Mouse (Mus musculus): ENCODE measurements around the gene 1810010D01Rik. TPM values are rescaled to one million over a fixed set of nuclear protein-coding genes. Genes with fewer than 3 reads are reported as not detected.

Gene 1810010D01Rik
- polyA plus RNA-seq (2015; fragmentation: Nextera tagmentation; extraction: Ambion mirVana), result 1.5 and 2.2 TPM in 2 replicates

- no peaks in the 10 kb centered on the region for H3K27me3 ChIP-seq (ENCODE audit: control insufficient read depth, insufficient read depth, low read length)
- peak within 1 kb of the TSS; percentile 89 for H3K27ac ChIP-seq (ENCODE audit: low read length)
- WGBS, result 69% methylated on average over 4 of the region's 4 CpGs
- H3K9me3 ChIP-seq (replicated peaks; ENCODE audit: control insufficient read depth, low read length), result no peaks in the 10 kb centered on the region
- ATAC-seq (ENCODE audit: insufficient read depth, low FRiP score), result no peak
- no peak within 1 kb of the TSS for H3K4me2 ChIP-seq (ENCODE audit: low read depth, low read length)
- no peaks in the 10 kb centered on the region for H3K36me3 ChIP-seq (ENCODE audit: control insufficient read depth, insufficient read depth, low read length)
- H3K4me3 ChIP-seq (replicated peaks; ENCODE audit: low read length), result no peak within 1 kb of the TSS
- peak within 1 kb of the TSS; percentile 80; the same call in 1 of the 2 replicates for H3K9ac ChIP-seq (ENCODE audit: low read length)
- H3K4me1 ChIP-seq (ENCODE audit: control insufficient read depth, insufficient read depth, low read length), result peaks cover 22% of the 10 kb centered on the region
These were observed at the start of gene 1810010D01Rik for GRCm38 (mm10) chr7:145208006-145208405. Gene 1810010D01Rik (minus strand): TSS chr7:145208119.

- Histone ChIP-seq H3K9me3 (replicated peaks; ENCODE audit: control insufficient read depth, low read length) (no peaks in the 10 kb centered on the region), H3K27ac (ENCODE audit: low read length) (no peak overlapping the region), H3K9ac (ENCODE audit: low read length) (no peak overlapping the region), H3K27me3 (ENCODE audit: control insufficient read depth, insufficient read depth, low read length) (no peaks in the 10 kb centered on the region), H3K36me3 (ENCODE audit: control insufficient read depth, insufficient read depth, low read length) (0 out of 2 replicates have a peak, but pooled peaks cover 2% of the 10 kb centered on the region), H3K4me3 (replicated peaks; ENCODE audit: low read length) (no peak overlapping the region), H3K4me1 (ENCODE audit: control insufficient read depth, insufficient read depth, low read length) (no peaks in the 10 kb centered on the region), H3K4me2 (ENCODE audit: low read depth, low read length) (no peak overlapping the region)
- no peak for ATAC-seq (ENCODE audit: insufficient read depth, low FRiP score)
- 94% methylated on average over 1 of the region's 1 CpGs for WGBS
These were observed 48.2 kb upstream of the 1810010D01Rik start for GRCm38 (mm10) chr7:145256092-145256491.

- 0 out of 2 replicates have a peak, but pooled peaks cover 2% of the 10 kb centered on the region for H3K36me3 ChIP-seq (ENCODE audit: control insufficient read depth, insufficient read depth, low read length)
- no peaks in the 10 kb centered on the region for H3K27me3 ChIP-seq (ENCODE audit: control insufficient read depth, insufficient read depth, low read length)
- H3K4me3 ChIP-seq (replicated peaks; ENCODE audit: low read length), result no peak overlapping the region
- no peak overlapping the region for H3K27ac ChIP-seq (ENCODE audit: low read length)
- no peak overlapping the region for H3K4me2 ChIP-seq (ENCODE audit: low read depth, low read length)
- H3K9me3 ChIP-seq (replicated peaks; ENCODE audit: control insufficient read depth, low read length), result no peaks in the 10 kb centered on the region
- no peak overlapping the region for H3K9ac ChIP-seq (ENCODE audit: low read length)
- no peak for ATAC-seq (ENCODE audit: insufficient read depth, low FRiP score)
- WGBS, result 53% methylated on average over 3 of the region's 3 CpGs
- H3K4me1 ChIP-seq (ENCODE audit: control insufficient read depth, insufficient read depth, low read length), result no peaks in the 10 kb centered on the region
These were observed 46.2 kb upstream of the 1810010D01Rik start for GRCm38 (mm10) chr7:145253986-145254630.

- H3K4me3 ChIP-seq (replicated peaks; ENCODE audit: low read length), result no peak overlapping the region
- H3K27me3 ChIP-seq (ENCODE audit: control insufficient read depth, insufficient read depth, low read length), result no peaks in the 10 kb centered on the region
- H3K4me2 ChIP-seq (ENCODE audit: low read depth, low read length), result no peak overlapping the region
- H3K9ac ChIP-seq (ENCODE audit: low read length), result 0 out of 2 replicates have a peak overlapping the region, but pooled peaks have one; percentile 26
- no peaks in the 10 kb centered on the region for H3K9me3 ChIP-seq (replicated peaks; ENCODE audit: control insufficient read depth, low read length)
- WGBS, result 21% methylated on average over 8 of the region's 8 CpGs
- ATAC-seq (ENCODE audit: insufficient read depth, low FRiP score), result peak; percentile 74; the same call in 1 of the 2 replicates
- H3K4me1 ChIP-seq (ENCODE audit: control insufficient read depth, insufficient read depth, low read length), result no peaks in the 10 kb centered on the region
- 0 out of 2 replicates have a peak, but pooled peaks cover 2% of the 10 kb centered on the region for H3K36me3 ChIP-seq (ENCODE audit: control insufficient read depth, insufficient read depth, low read length)
- H3K27ac ChIP-seq (ENCODE audit: low read length), result no peak overlapping the region
These were observed 45.0 kb upstream of the 1810010D01Rik start for GRCm38 (mm10) chr7:145252715-145253476.

GRCm38 (mm10) chr7:145250225-145250624 is 42.3 kb upstream of the 1810010D01Rik start:
- no peaks in the 10 kb centered on the region for H3K36me3 ChIP-seq (ENCODE audit: control insufficient read depth, insufficient read depth, low read length)
- ATAC-seq (ENCODE audit: insufficient read depth, low FRiP score), result no peak
- H3K9ac ChIP-seq (ENCODE audit: low read length), result no peak overlapping the region
- no peaks in the 10 kb centered on the region for H3K9me3 ChIP-seq (replicated peaks; ENCODE audit: control insufficient read depth, low read length)
- H3K4me3 ChIP-seq (replicated peaks; ENCODE audit: low read length), result no peak overlapping the region
- 64% methylated on average over 9 of the region's 9 CpGs for WGBS
- H3K27ac ChIP-seq (ENCODE audit: low read length), result no peak overlapping the region
- H3K4me1 ChIP-seq (ENCODE audit: control insufficient read depth, insufficient read depth, low read length), result no peaks in the 10 kb centered on the region
- no peaks in the 10 kb centered on the region for H3K27me3 ChIP-seq (ENCODE audit: control insufficient read depth, insufficient read depth, low read length)
- no peak overlapping the region for H3K4me2 ChIP-seq (ENCODE audit: low read depth, low read length)

- no peaks in the 10 kb centered on the region for H3K27me3 ChIP-seq (ENCODE audit: control insufficient read depth, insufficient read depth, low read length)
- no peak for ATAC-seq (ENCODE audit: insufficient read depth, low FRiP score)
- no peak overlapping the region for H3K9ac ChIP-seq (ENCODE audit: low read length)
- no peak overlapping the region for H3K4me2 ChIP-seq (ENCODE audit: low read depth, low read length)
- H3K9me3 ChIP-seq (replicated peaks; ENCODE audit: control insufficient read depth, low read length), result no peaks in the 10 kb centered on the region
- H3K4me1 ChIP-seq (ENCODE audit: control insufficient read depth, insufficient read depth, low read length), result no peaks in the 10 kb centered on the region
- 74% methylated on average over 2 of the region's 2 CpGs for WGBS
- no peak overlapping the region for H3K4me3 ChIP-seq (replicated peaks; ENCODE audit: low read length)
- H3K36me3 ChIP-seq (ENCODE audit: control insufficient read depth, insufficient read depth, low read length), result no peaks in the 10 kb centered on the region
- H3K27ac ChIP-seq (ENCODE audit: low read length), result no peak overlapping the region
These were observed 41.0 kb upstream of the 1810010D01Rik start for GRCm38 (mm10) chr7:145248911-145249310.

- 12% methylated on average over 9 of the region's 9 CpGs for WGBS
- Histone ChIP-seq H3K9ac (ENCODE audit: low read length) (no peak overlapping the region), H3K36me3 (ENCODE audit: control insufficient read depth, insufficient read depth, low read length) (no peaks in the 10 kb centered on the region), H3K27ac (ENCODE audit: low read length) (no peak overlapping the region), H3K4me1 (ENCODE audit: control insufficient read depth, insufficient read depth, low read length) (0 out of 2 replicates have a peak, but pooled peaks cover 3% of the 10 kb centered on the region), H3K9me3 (replicated peaks; ENCODE audit: control insufficient read depth, low read length) (no peaks in the 10 kb centered on the region), H3K4me3 (replicated peaks; ENCODE audit: low read length) (no peak overlapping the region), H3K4me2 (ENCODE audit: low read depth, low read length) (no peak overlapping the region), H3K27me3 (ENCODE audit: control insufficient read depth, insufficient read depth, low read length) (no peaks in the 10 kb centered on the region)
- peak; percentile 39; the same call in 1 of the 2 replicates for ATAC-seq (ENCODE audit: insufficient read depth, low FRiP score)
These were observed 35.2 kb upstream of the 1810010D01Rik start for GRCm38 (mm10) chr7:145242851-145243712.

- 80% methylated on average over 9 of the region's 9 CpGs for WGBS
- no peak overlapping the region for H3K9ac ChIP-seq (ENCODE audit: low read length)
- no peak overlapping the region for H3K4me2 ChIP-seq (ENCODE audit: low read depth, low read length)
- no peaks in the 10 kb centered on the region for H3K27me3 ChIP-seq (ENCODE audit: control insufficient read depth, insufficient read depth, low read length)
- H3K4me3 ChIP-seq (replicated peaks; ENCODE audit: low read length), result no peak overlapping the region
- no peaks in the 10 kb centered on the region for H3K9me3 ChIP-seq (replicated peaks; ENCODE audit: control insufficient read depth, low read length)
- H3K36me3 ChIP-seq (ENCODE audit: control insufficient read depth, insufficient read depth, low read length), result no peaks in the 10 kb centered on the region
- H3K27ac ChIP-seq (ENCODE audit: low read length), result no peak overlapping the region
- 0 out of 2 replicates have a peak, but pooled peaks cover 3% of the 10 kb centered on the region for H3K4me1 ChIP-seq (ENCODE audit: control insufficient read depth, insufficient read depth, low read length)
- no peak for ATAC-seq (ENCODE audit: insufficient read depth, low FRiP score)
These were observed 34.1 kb upstream of the 1810010D01Rik start for GRCm38 (mm10) chr7:145242028-145242427.
